Mouse (Mus musculus) megakaryocyte-erythroid progenitor cell, adult 5-6 weeks (primary cell): ENCODE data around the gene Morc2a. TPM values are rescaled to one million over a fixed set of nuclear protein-coding genes. Genes with fewer than 3 reads are reported as not detected.

ENCODE experiments used
- ATAC-seq: replicated peaks from 2 replicates; pipeline ENCODE4 v1.8.0; 2016; ENCODE audit warnings: mild to moderate bottlenecking, inconsistent platforms; ENCODE audit not compliant: severe bottlenecking, poor library complexity, low FRiP score, low TSS enrichment
- total RNA-seq, 2 experiments: library from RNA; stranded (forward) in 1 of 2; stranded (reverse) in 1 of 2; fragments of 200-1000, 215-1000 nt in 1 of 2; fragments of >200 nt in 1 of 2; fragmentation: Nextera tagmentation in 1 of 2; gene quantifications; 2 replicates each; pipeline ENCODE4 v1.2.3; 2014 to 2017

Morc2a gene
- total RNA-seq, 2 experiments from 2014 or later, result 42.2 to 55.0 TPM

DNA sequence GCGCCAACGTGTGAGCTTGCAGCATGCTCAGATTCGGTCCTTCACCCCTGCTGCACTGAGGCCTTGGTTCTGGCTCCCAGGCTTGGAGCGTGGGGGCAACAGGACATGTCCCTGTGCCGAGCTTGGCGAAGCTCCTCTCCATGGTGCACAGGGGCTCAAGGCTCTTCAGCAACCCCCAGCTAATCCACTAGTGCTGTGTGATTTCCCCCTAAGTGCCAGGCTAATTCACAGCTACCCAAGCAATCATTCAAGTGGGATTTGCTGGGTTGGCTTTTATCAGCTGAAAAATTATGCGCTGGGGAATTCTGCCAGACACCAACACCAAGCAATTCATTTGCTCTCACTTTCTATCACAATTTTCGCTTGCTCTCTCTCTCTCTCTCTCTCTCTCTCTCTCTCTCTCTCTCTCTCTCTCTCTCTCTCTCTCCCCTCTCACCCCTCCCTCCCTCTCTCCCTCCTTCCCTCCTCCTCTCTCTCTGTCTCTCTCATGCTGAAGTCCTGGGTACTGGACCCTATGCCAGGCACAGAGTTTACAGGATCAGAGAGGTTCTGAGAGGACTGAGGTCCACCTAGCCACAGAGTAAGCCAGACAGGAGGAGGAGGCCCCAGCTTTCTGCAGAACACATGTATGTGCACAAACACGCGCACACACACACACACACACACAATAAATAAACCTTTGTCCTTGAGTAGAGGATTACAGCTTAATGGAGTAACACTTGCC, 76.5 kb downstream of the Morc2a start:
- ATAC-seq, result no peak

GRCm38 (mm10) chr11:3727438-3728105, 78.6 kb downstream of the Morc2a start:
- ATAC-seq, result no peak

GRCm38 (mm10) chr11:3731469-3731868, 82.5 kb downstream of the Morc2a start:
- no peak for ATAC-seq

DNA sequence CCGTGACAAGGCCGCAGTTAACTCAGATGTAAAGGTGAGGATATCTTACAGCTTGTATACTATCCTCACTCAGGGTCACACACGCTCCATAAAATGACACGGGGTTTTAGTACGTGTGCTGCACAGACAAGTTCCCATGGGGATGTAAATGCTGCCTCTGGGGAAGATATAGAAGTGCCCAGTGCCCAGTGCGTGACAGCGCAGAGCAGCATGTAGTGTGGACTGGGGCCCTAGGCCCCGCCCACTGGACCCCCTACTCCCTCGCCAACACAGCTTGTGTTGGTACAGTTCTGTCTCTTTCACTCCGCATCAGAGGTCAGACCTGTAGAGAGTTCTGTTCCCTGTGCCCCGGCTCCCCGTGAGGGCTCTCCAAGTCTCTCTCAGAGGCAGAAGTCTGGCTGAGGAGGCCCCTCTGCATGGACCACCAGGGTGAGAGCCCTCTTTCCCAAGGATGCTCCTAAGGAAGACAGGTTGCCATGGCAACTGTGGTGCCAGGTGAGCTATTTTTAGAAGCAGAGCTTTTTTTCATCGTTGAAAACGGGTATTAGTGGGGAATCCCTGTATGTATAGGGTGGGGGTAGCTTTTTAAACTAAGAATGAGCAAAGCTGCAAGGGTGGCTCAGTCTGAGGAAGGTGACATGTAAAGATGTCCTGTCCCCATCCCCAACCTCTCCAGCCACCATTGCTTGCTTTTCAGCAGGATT, 85.1 kb downstream of the Morc2a start:
- no peak for ATAC-seq

DNA sequence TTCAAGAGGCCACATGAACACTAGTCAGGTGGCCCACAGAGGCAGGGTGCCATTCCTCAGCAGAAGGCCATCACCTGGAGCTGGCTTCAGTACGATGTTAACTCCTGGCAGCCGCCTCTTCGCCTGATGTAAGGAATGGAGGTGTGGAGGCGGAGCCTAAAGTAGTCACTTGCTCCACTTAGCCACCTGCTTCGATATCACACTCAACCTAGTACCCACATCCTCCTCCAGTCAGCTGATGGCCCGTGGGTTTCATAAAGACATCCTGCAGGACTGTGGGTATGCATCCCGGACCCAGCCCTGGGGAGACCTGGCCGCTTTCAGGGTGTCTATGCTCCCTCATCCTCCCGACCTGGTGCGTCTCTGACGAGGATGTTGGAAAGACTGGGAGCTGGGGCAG, 86.7 kb downstream of the Morc2a start:
- no peak for ATAC-seq

DNA sequence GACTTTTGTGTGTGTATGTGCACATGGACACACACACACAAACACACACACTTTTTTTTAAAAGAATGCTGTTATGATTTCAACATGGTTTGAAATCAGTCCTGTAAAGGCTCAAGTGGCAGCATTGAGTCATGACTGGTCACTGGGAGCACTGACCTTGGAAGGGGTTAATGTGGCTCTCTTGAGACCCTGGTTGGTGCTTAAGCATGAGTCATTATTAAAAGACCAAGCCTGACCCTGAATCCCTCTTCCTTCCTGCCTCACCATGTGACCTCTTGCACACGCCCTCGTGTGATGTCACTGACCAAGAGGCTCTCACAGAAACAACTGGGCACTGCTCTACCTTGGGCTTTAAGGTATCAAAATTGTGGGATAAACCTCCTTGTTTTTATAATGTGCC, 89.8 kb downstream of the Morc2a start:
- ATAC-seq, result no peak

Other genes with a start within 250 kb of the Morc2a start
- 23.6 and 24.4 TPM in 2 replicates for gene Limk2, start 240.0 kb upstream of the Morc2a start, total RNA-seq (2014; fragmentation: Nextera tagmentation)
- 15.8 and 24.5 TPM in 2 replicates for gene Limk2, start 240.0 kb upstream of the Morc2a start, total RNA-seq (2017)
- 7.1 and 8.4 TPM in 2 replicates for gene Rnf185, start 196.8 kb upstream of the Morc2a start, total RNA-seq (2014; fragmentation: Nextera tagmentation)
- 3.0 and 4.6 TPM in 2 replicates for gene Rnf185, start 196.8 kb upstream of the Morc2a start, total RNA-seq (2017)
- gene Pla2g3, start 160.9 kb upstream of the Morc2a start, total RNA-seq (2014; fragmentation: Nextera tagmentation), result 0.12 TPM in 1 of 2 replicates, not detected in the other
- 0.28 TPM in 1 of 2 replicates, not detected in the other for gene Pla2g3, start 160.9 kb upstream of the Morc2a start, total RNA-seq (2017)
- 0.37 TPM in 1 of 2 replicates, not detected in the other for gene Inpp5j, start 144.4 kb upstream of the Morc2a start, total RNA-seq (2014; fragmentation: Nextera tagmentation)
- gene Inpp5j, start 144.4 kb upstream of the Morc2a start, total RNA-seq (2017), result not detected in 2 replicates
- gene Selenom, start 134.5 kb upstream of the Morc2a start, total RNA-seq (2014; fragmentation: Nextera tagmentation), result not detected in 2 replicates
- not detected in 2 replicates for gene Selenom, start 134.5 kb upstream of the Morc2a start, total RNA-seq (2017)
- 3.3 and 4.1 TPM in 2 replicates for gene Smtn, start 108.6 kb upstream of the Morc2a start, total RNA-seq (2014; fragmentation: Nextera tagmentation)
- 0.30 and 1.3 TPM in 2 replicates for gene Smtn, start 108.6 kb upstream of the Morc2a start, total RNA-seq (2017)
- gene Osbp2, start 214.7 kb downstream of the Morc2a start, total RNA-seq (2014; fragmentation: Nextera tagmentation), result 0.17 TPM in 1 of 2 replicates, not detected in the other
- gene Osbp2, start 214.7 kb downstream of the Morc2a start, total RNA-seq (2017), result not detected in 2 replicates
- not detected in 2 replicates for gene 4921536K21Rik, start 245.9 kb downstream of the Morc2a start, total RNA-seq (2014; fragmentation: Nextera tagmentation)
- gene 4921536K21Rik, start 245.9 kb downstream of the Morc2a start, total RNA-seq (2017), result 0.56 TPM in 1 of 2 replicates, not detected in the other
- gene Dusp18, start 246.0 kb downstream of the Morc2a start, total RNA-seq (2014; fragmentation: Nextera tagmentation), result 0.35 TPM in 1 of 2 replicates, not detected in the other
- gene Dusp18, start 246.0 kb downstream of the Morc2a start, total RNA-seq (2017), result not detected in 2 replicates